Mouse (Mus musculus) neural tube, embryonic 11.5 days (tissue): ENCODE results near the gene Fundc1. TPM values are rescaled to one million over a fixed set of nuclear protein-coding genes. Genes with fewer than 3 reads are reported as not detected.
"Not testable (repeated sequence)": the region's sequence is repeated elsewhere in the genome, so short reads cannot be mapped to it uniquely, and the experiment has no call there.

ENCODE experiments used
- ATAC-seq: fragments of 200-750 bp; cut with Nextera tagmentation; 2 replicates; pipeline ENCODE4 v1.8.0; 2017; ENCODE audit warnings: moderate number of reproducible peaks, mild to moderate bottlenecking, moderate TSS enrichment, moderate library complexity; ENCODE audit not compliant: insufficient read depth, low FRiP score, low TSS enrichment
- DNase-seq: peaks from one replicate; pipeline ENCODE4 v3.0.0-alpha.2; 2015; ENCODE audit warnings: low spot score
- H3K27ac ChIP-seq: fragments of 300-500 bp; sonication (generic); 2 replicates; pipeline ENCODE4 v1.5.1; 2014; ENCODE audit warnings: low read depth, mild to moderate bottlenecking, low read length
- H3K27me3 ChIP-seq: fragments of 300-500 bp; sonication (generic); 2 replicates; pipeline ENCODE4 v1.6.1; 2014; ENCODE audit warnings: mild to moderate bottlenecking, low read length, mixed read lengths; ENCODE audit not compliant: control insufficient read depth, insufficient read depth
- H3K36me3 ChIP-seq: fragments of 300-500 bp; sonication (generic); 2 replicates; pipeline ENCODE4 v1.6.1; 2014; ENCODE audit warnings: mild to moderate bottlenecking, low read length, moderate library complexity, mixed read lengths; ENCODE audit not compliant: control insufficient read depth, insufficient read depth
- H3K4me1 ChIP-seq: fragments of 300-500 bp; sonication (generic); 2 replicates; pipeline ENCODE4 v1.6.1; 2014; ENCODE audit warnings: low read length, mixed read lengths; ENCODE audit not compliant: control insufficient read depth, insufficient read depth
- H3K4me2 ChIP-seq: fragments of 300-500 bp; sonication (generic); 2 replicates; pipeline ENCODE4 v1.6.1; 2014; ENCODE audit warnings: low read depth, mild to moderate bottlenecking, moderate library complexity
- H3K4me3 ChIP-seq: fragments of 300-500 bp; sonication (generic); 2 replicates; pipeline ENCODE4 v1.5.1; 2014; ENCODE audit warnings: low read depth, low read length
- H3K9ac ChIP-seq: fragments of 300-500 bp; sonication (generic); 2 replicates; pipeline ENCODE4 v1.6.1; 2014; ENCODE audit warnings: mild to moderate bottlenecking, low read length
- H3K9me3 ChIP-seq: fragments of 300-500 bp; sonication (generic); 2 replicates; pipeline ENCODE4 v1.6.1; 2016; ENCODE audit warnings: low read length; ENCODE audit not compliant: control insufficient read depth
- WGBS: fragments of 180-500 bp; shearing (Covaris S2); extraction: QIAGEN DNeasy Blood & Tissue Kit; methylation state at CpG from one replicate; pipeline ENCODE4 v1.1.7; 2014; 5-methylcytosine and 5-hydroxymethylcytosine counted together
- polyA plus RNA-seq: library from polyadenylated mRNA; unstranded; fragments of >200 nt; fragmentation: Nextera tagmentation; extraction: Ambion mirVana; gene quantifications from 2 replicates; pipeline ENCODE4 v1.2.1, GENCODE M21; 2014

Fundc1 gene
- polyA plus RNA-seq, 1 experiment from 2014 or later = 58.7 TPM

DNA sequence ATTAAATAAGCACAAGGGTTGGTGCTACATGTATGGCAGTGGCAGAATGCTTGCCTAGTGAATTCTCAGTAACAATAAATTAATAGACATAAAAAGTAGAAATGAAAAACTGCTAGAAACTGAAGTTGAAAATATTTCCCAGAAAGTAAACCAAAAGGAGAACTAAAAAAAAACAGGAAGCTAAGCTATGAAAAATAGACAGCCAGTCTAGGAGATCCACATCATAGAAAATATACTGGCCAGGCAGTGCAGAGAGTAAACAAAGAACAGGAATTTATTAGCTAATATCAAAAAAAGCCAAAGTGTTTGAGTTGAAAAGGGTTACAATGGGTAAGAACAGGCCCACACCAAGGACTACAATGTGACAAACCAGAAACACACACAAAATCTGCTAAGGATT lies 7.4 kb downstream of the Fundc1 start:
- Histone ChIP-seq H3K9me3 (no peaks in the 10 kb centered on the region), H3K4me1 (no peaks in the 10 kb centered on the region), H3K27ac (no peak overlapping the region), H3K36me3 (no peaks in the 10 kb centered on the region), H3K4me3 (no peak overlapping the region), H3K9ac (no peak overlapping the region), H3K27me3 (no peaks in the 10 kb centered on the region), H3K4me2 (no peak overlapping the region)
- DNase-seq = no peak
- no peak for ATAC-seq

GRCm38 (mm10) chrX:17558746-17559145 lies 13.4 kb downstream of the Fundc1 start:
- no peak overlapping the region for H3K4me3 ChIP-seq
- no peak overlapping the region for H3K27ac ChIP-seq
- no peak for DNase-seq
- H3K9ac ChIP-seq = no peak overlapping the region
- no peaks in the 10 kb centered on the region for H3K9me3 ChIP-seq
- H3K4me1 ChIP-seq = no peaks in the 10 kb centered on the region
- no peaks in the 10 kb centered on the region for H3K27me3 ChIP-seq
- ATAC-seq = no peak
- H3K4me2 ChIP-seq = no peak overlapping the region
- H3K36me3 ChIP-seq = no peaks in the 10 kb centered on the region
- WGBS = 38% methylated on average over 4 of the region's 4 CpGs

DNA sequence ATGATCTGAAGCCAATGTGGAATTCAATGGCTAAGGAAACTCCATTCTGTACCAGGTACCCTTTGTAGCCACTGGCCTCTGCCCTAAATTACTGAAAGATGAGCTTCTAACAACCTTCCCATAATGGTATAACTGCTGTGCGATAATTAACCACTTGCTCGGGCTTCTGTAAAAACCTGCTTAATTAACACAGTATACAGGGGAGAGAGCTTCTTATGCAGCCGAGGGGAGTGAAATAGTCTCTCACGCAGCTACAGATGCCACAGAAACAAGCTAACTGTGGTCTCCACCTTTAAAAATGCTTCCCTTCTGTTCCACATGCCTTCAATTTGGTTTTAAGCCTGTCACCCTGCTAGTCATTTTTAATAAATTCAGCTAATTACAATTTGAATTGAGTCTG lies 17.6 kb downstream of the Fundc1 start:
- H3K27me3 ChIP-seq = no peaks in the 10 kb centered on the region
- no peak overlapping the region for H3K4me3 ChIP-seq
- no peak overlapping the region for H3K27ac ChIP-seq
- H3K4me1 ChIP-seq = no peaks in the 10 kb centered on the region
- no peaks in the 10 kb centered on the region for H3K9me3 ChIP-seq
- 53% methylated on average over 4 of the region's 4 CpGs for WGBS
- no peak overlapping the region for H3K9ac ChIP-seq
- ATAC-seq (no peak), DNase-seq (no peak)
- H3K4me2 ChIP-seq = no peak overlapping the region
- H3K36me3 ChIP-seq = no peaks in the 10 kb centered on the region

- ATAC-seq, H3K9ac ChIP-seq, H3K27me3 ChIP-seq, H3K9me3 ChIP-seq, H3K27ac ChIP-seq, H3K36me3 ChIP-seq, H3K4me1 ChIP-seq, H3K4me2 ChIP-seq, DNase-seq, H3K4me3 ChIP-seq: not testable (repeated sequence)
These were observed 20.5 kb downstream of the Fundc1 start for GRCm38 (mm10) chrX:17551586-17551985.

- Histone ChIP-seq H3K4me1 (no peaks in the 10 kb centered on the region; the same call in 1 of the 2 replicates), H3K27me3 (no peaks in the 10 kb centered on the region), H3K36me3 (no peaks in the 10 kb centered on the region), H3K9me3 (no peaks in the 10 kb centered on the region), H3K4me2 (no peak overlapping the region), H3K4me3 (no peak overlapping the region), H3K9ac (no peak overlapping the region), H3K27ac (0 out of 2 replicates have a peak overlapping the region, but pooled peaks have one; percentile 27)
- WGBS = 22% methylated on average over 6 of the region's 6 CpGs
- ATAC-seq (peak; percentile 91), DNase-seq (peak; percentile 42)
These were observed 24.9 kb downstream of the Fundc1 start for GRCm38 (mm10) chrX:17547143-17547806.

DNA sequence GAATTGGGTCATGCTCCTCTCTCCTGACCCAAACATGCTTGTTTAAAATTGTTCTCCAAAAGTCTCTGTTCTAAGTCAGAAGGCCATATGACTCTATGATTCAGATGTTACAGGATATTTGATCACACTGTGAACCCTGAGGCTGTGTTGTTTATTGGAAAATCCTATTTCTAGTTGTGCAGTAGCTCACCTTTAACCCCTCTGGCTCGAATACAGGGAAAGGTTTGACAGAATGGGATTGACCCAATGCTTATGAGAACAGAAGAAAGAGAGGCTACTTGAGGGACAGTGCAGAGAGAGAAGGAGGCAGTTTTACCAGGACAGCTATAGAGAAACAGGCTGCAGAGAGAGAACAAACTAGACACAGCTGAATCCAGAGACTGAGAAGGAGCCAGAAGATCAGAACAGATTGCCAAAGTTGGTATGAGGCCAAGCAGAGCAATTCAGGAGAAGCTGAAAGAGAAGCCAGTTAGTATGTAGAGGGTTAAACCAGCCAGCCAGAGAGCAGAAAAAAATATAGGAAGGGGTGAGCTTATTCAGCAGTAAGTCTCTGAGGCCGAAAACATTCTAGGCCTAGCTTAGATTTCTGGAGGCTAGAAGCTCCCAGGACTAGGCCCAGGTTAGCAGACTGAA lies 27.1 kb downstream of the Fundc1 start:
- Histone ChIP-seq H3K9ac (no peak overlapping the region), H3K4me1 (no peaks in the 10 kb centered on the region; the same call in 1 of the 2 replicates), H3K36me3 (no peaks in the 10 kb centered on the region), H3K4me3 (no peak overlapping the region), H3K4me2 (no peak overlapping the region), H3K9me3 (no peaks in the 10 kb centered on the region), H3K27ac (no peak overlapping the region), H3K27me3 (no peaks in the 10 kb centered on the region)
- ATAC-seq = no peak
- 74% methylated on average over 2 of the region's 2 CpGs for WGBS
- DNase-seq = no peak

DNA sequence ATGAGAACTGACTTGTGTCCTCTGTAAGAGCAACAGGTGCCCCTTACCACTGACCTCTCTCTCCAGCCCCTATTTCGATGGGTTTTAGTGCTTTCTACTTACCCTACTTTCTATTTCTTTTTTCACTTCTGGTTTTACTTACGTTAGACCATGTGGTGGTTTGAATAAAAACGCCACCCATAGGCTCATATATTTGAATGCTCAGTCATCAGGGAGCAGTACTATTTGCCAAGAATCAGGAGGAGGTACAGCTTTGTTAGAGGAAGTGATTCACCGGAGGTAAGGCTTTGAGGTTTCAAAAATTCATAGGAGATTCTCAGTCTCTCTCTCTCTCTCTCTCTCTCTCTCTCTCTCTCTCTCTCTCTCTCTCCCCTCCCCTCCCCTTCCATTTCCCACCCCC lies 34.4 kb downstream of the Fundc1 start:
- Histone ChIP-seq H3K4me3 (no peak overlapping the region), H3K9ac (no peak overlapping the region), H3K4me1 (no peaks in the 10 kb centered on the region), H3K36me3 (no peaks in the 10 kb centered on the region), H3K27ac (no peak overlapping the region), H3K4me2 (no peak overlapping the region), H3K27me3 (no peaks in the 10 kb centered on the region), H3K9me3 (no peaks in the 10 kb centered on the region)
- no peak for ATAC-seq
- no peak for DNase-seq
- WGBS = 90% methylated on average over 4 of the region's 4 CpGs

- Histone ChIP-seq H3K27ac (no peak overlapping the region), H3K36me3 (no peaks in the 10 kb centered on the region), H3K4me2 (no peak overlapping the region), H3K4me1 (no peaks in the 10 kb centered on the region), H3K9ac (no peak overlapping the region), H3K9me3 (no peaks in the 10 kb centered on the region), H3K27me3 (no peaks in the 10 kb centered on the region), H3K4me3 (no peak overlapping the region)
- ATAC-seq (no peak), DNase-seq (no peak)
- 95% methylated on average over 2 of the region's 2 CpGs for WGBS
These were observed 45.1 kb downstream of the Fundc1 start for GRCm38 (mm10) chrX:17527008-17527407.

GRCm38 (mm10) chrX:17521221-17521716 lies 50.9 kb downstream of the Fundc1 start:
- no peaks in the 10 kb centered on the region for H3K27me3 ChIP-seq
- no peak overlapping the region for H3K27ac ChIP-seq
- 12% methylated on average over 3 of the region's 3 CpGs for WGBS
- peak; percentile 11 for DNase-seq
- no peak overlapping the region for H3K4me2 ChIP-seq
- no peak overlapping the region for H3K9ac ChIP-seq
- ATAC-seq = peak; percentile 91
- H3K4me1 ChIP-seq = no peaks in the 10 kb centered on the region
- no peaks in the 10 kb centered on the region for H3K36me3 ChIP-seq
- no peak overlapping the region for H3K4me3 ChIP-seq
- H3K9me3 ChIP-seq = no peaks in the 10 kb centered on the region
